Mouse (Mus musculus): ENCODE results near the gene Vmn1r148. TPM values are rescaled to one million over a fixed set of nuclear protein-coding genes. Genes with fewer than 3 reads are reported as not detected.
"Not testable (repeated sequence)": the region's sequence is repeated elsewhere in the genome, so short reads cannot be mapped to it uniquely, and the experiment has no call there.

Vmn1r148 gene
- not detected for total RNA-seq (2021)
- long read RNA-seq, experiment 1 = 0 reads
- long read RNA-seq, experiment 2 = 0 reads

GRCm38 (mm10) chr7:22413283-22413682 lies at the start of gene Vmn1r148:
Gene Vmn1r148, plus strand, starts transcription at chr7:22413583.
- not testable (repeated sequence) for DNase-seq (ENCODE audit: low spot score in 2 of 2)

- DNase-seq (ENCODE audit: low spot score in 2 of 2) = not testable (repeated sequence)
These were observed 42.4 kb upstream of the Vmn1r148 start, which contains the start of gene Gm8660 for GRCm38 (mm10) chr7:22370939-22371338. Gene Gm8660, minus strand, starts transcription at chr7:22371039.

- DNase-seq (ENCODE audit: low spot score in 2 of 2) = not testable (repeated sequence)
These were observed 24.7 kb downstream of the Vmn1r148 start, which contains the start of gene Vmn1r149 for GRCm38 (mm10) chr7:22438129-22438528. Gene Vmn1r149, minus strand, starts transcription at chr7:22438229.

GRCm38 (mm10) chr7:22463975-22464374 lies 50.6 kb downstream of the Vmn1r148 start, which contains the start of gene Gm10665:
Gene Gm10665, minus strand, starts transcription at chr7:22464075.
- DNase-seq (ENCODE audit: low spot score in 2 of 2) = not testable (repeated sequence)

Other genes with a start within 250 kb of the Vmn1r148 start
- gene Vmn1r142, start 249.5 kb upstream of the Vmn1r148 start, total RNA-seq (2021) = not detected
- gene Vmn1r143, start 224.2 kb upstream of the Vmn1r148 start, total RNA-seq (2021) = not detected
- not detected for gene Gm8653, start 212.3 kb upstream of the Vmn1r148 start, total RNA-seq (2021)
- not detected for gene Gm8453, start 184.1 kb upstream of the Vmn1r148 start, total RNA-seq (2021)
- gene Gm4187, start 83.9 kb upstream of the Vmn1r148 start, total RNA-seq (2021) = not detected
- gene Gm8660, start 42.5 kb upstream of the Vmn1r148 start, total RNA-seq (2021) = not detected
- not detected for gene Vmn1r149, start 24.6 kb downstream of the Vmn1r148 start, total RNA-seq (2021)
- gene Gm10665, start 50.5 kb downstream of the Vmn1r148 start, total RNA-seq (2021) = not detected
- not detected for gene Vmn1r151, start 86.1 kb downstream of the Vmn1r148 start, total RNA-seq (2021)
- gene Vmn1r152, start 109.4 kb downstream of the Vmn1r148 start, total RNA-seq (2021) = not detected
- gene Gm8677, start 121.3 kb downstream of the Vmn1r148 start, total RNA-seq (2021) = not detected
- not detected for gene Gm4201, start 151.8 kb downstream of the Vmn1r148 start, total RNA-seq (2021)
- gene Gm4565, start 174.5 kb downstream of the Vmn1r148 start, total RNA-seq (2021) = not detected
- gene Vmn1r155, start 244.4 kb downstream of the Vmn1r148 start, total RNA-seq (2021) = not detected